Mouse (Mus musculus) ES-E14 (cell line): ENCODE results near the gene Ldb1.

ENCODE experiments used
- CHD2 ChIP-seq: IDR thresholded peaks from 2 replicates; pipeline ENCODE4 v1.6.1; 2014; ENCODE audit warnings: mild to moderate bottlenecking, low read depth, low read length, inconsistent platforms
- MAFK ChIP-seq: IDR thresholded peaks from 2 replicates; pipeline ENCODE4 v1.6.1; 2014; ENCODE audit warnings: mild to moderate bottlenecking, low read depth, low read length, inconsistent platforms; ENCODE audit not compliant: insufficient read depth
- ZNF384 ChIP-seq: IDR thresholded peaks from 2 replicates; pipeline ENCODE4 v1.6.1; 2012; ENCODE audit warnings: low read depth, low read length, inconsistent platforms

DNA sequence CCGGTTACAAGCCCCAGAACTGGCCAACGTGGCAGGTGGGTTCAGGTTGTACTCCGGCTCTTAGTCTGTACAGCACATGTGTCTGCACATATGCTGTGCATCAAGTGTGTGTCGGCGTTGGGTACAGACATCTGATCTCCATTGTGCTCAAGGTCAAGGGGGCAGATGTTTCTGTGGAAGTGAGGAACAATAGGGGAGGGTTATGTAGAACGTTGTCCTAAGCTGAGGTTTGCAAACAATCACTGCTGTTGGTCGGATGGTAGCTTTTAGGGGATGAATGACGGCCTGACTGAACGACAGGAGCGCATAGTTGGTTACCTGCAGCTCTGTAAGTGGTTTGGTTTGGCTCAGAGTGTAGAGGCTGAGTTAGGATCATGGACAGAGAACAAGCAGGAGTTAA is 23.0 kb upstream of the Ldb1 start:
- no peak for TF ChIP-seq ZNF384
- no peak for TF ChIP-seq MAFK
- TF ChIP-seq CHD2: no peak
